Comparison of ENCODE assay signal across 8 mouse cellular contexts in genomic region chr1:172028394-172029275, GRCm38 (mm10). TPM values are rescaled to one million over a fixed set of nuclear protein-coding genes. Genes with fewer than 3 reads are reported as not detected.
A peak's percentile ranks its signal among the peaks of the same experiment; 100 is the strongest.
DNase-seq lines count a peak whose midpoint lies in the region; ATAC-seq and TF ChIP-seq lines count a peak whose summit lies in the region.

TSS of gene Vangl2 (minus strand) at chr1:172028444.

- peak within 1 kb of the TSS; percentile 91 for H3K9ac ChIP-seq in kidney, embryonic 16.5 days (replicated peaks; ENCODE audit: low read length)
- H3K9ac ChIP-seq in hindbrain, postnatal 0 days (replicated peaks; ENCODE audit: low read length): peak within 1 kb of the TSS; percentile 80
- H3K9ac ChIP-seq in midbrain, embryonic 12.5 days (replicated peaks): peak within 1 kb of the TSS; percentile 93

- peak within 1 kb of the TSS; percentile 79 for H3K4me3 ChIP-seq in kidney, embryonic 16.5 days (ENCODE audit: low read length)
- H3K4me3 ChIP-seq in cortical plate, adult 2 months (ENCODE audit: insufficient read depth, low read length): peak within 1 kb of the TSS; percentile 59
- peak within 1 kb of the TSS; percentile 76 for H3K4me3 ChIP-seq in hindbrain, postnatal 0 days (ENCODE audit: low read length)
- peak within 1 kb of the TSS; percentile 92 for H3K4me3 ChIP-seq in midbrain, embryonic 12.5 days

- no peak for TF ChIP-seq POLR2A in cortical plate, adult 2 months (IDR thresholded peaks at IDR 0.05; ENCODE audit: extremely low read depth, insufficient read depth, low read length)

- no peak for TF ChIP-seq CTCF in cortical plate, adult 2 months (IDR thresholded peaks at IDR 0.05; ENCODE audit: extremely low read depth, insufficient read depth, low read length)
- TF ChIP-seq CTCF in hindbrain, postnatal 0 days (IDR thresholded peaks at IDR 0.05; ENCODE audit: low read depth): no peak

- H3K9me3 ChIP-seq in kidney, embryonic 16.5 days (ENCODE audit: low read length): no peaks in the 10 kb centered on the region
- H3K9me3 ChIP-seq in hindbrain, postnatal 0 days (ENCODE audit: low read length): no peaks in the 10 kb centered on the region
- H3K9me3 ChIP-seq in midbrain, embryonic 12.5 days: no peaks in the 10 kb centered on the region

- peaks cover 36% of the 10 kb centered on the region for H3K4me1 ChIP-seq in kidney, embryonic 16.5 days (ENCODE audit: insufficient read depth, low read length)
- peaks cover 1% of the 10 kb centered on the region; the same call in 1 of the 2 replicates for H3K4me1 ChIP-seq in cortical plate, adult 2 months (ENCODE audit: control insufficient read depth, insufficient read depth, low read length)
- peaks cover 21% of the 10 kb centered on the region for H3K4me1 ChIP-seq in hindbrain, postnatal 0 days (ENCODE audit: insufficient read depth, low read length)
- H3K4me1 ChIP-seq in midbrain, embryonic 12.5 days: peaks cover 49% of the 10 kb centered on the region

- no peak for DNase-seq in kidney, adult 18-20 months
- DNase-seq in hindbrain, postnatal 0 days (ENCODE audit: low spot score): no peak
- DNase-seq in right cerebral cortex, postnatal 4 days: no peak
- DNase-seq in gastrocnemius, adult 18-20 months (ENCODE audit: low spot score): no peak
- no peak for DNase-seq in ovary, adult 18-20 months (ENCODE audit: low spot score)

- ATAC-seq in kidney, embryonic 16.5 days (ENCODE audit: low FRiP score, low TSS enrichment): no peak
- no peak for ATAC-seq in hindbrain, postnatal 0 days
- no peak for ATAC-seq in midbrain, embryonic 12.5 days (ENCODE audit: low FRiP score, low read depth)

- WGBS in kidney, embryonic 16.5 days: 51% methylated on average over 21 of the region's 21 CpGs
- 32% methylated on average over 21 of the region's 21 CpGs for WGBS in hindbrain, postnatal 0 days
- WGBS in midbrain, embryonic 12.5 days: 31% methylated on average over 21 of the region's 21 CpGs

- peak within 1 kb of the TSS; percentile 86 for H3K27ac ChIP-seq in kidney, embryonic 16.5 days (ENCODE audit: low read length)
- H3K27ac ChIP-seq in cortical plate, adult 2 months (ENCODE audit: insufficient read depth, low read length): peak within 1 kb of the TSS; percentile 90
- H3K27ac ChIP-seq in hindbrain, postnatal 0 days: peak within 1 kb of the TSS; percentile 92
- H3K27ac ChIP-seq in midbrain, embryonic 12.5 days (replicated peaks): peak within 1 kb of the TSS; percentile 97

- no peaks in the 10 kb centered on the region for H3K36me3 ChIP-seq in kidney, embryonic 16.5 days (ENCODE audit: insufficient read depth, low read length)
- no peaks in the 10 kb centered on the region for H3K36me3 ChIP-seq in hindbrain, postnatal 0 days (ENCODE audit: insufficient read depth, low read length)
- peaks cover 1% of the 10 kb centered on the region; the same call in 1 of the 2 replicates for H3K36me3 ChIP-seq in midbrain, embryonic 12.5 days

- no peaks in the 10 kb centered on the region for H3K27me3 ChIP-seq in kidney, embryonic 16.5 days (ENCODE audit: insufficient read depth, low read length)
- H3K27me3 ChIP-seq in hindbrain, postnatal 0 days (ENCODE audit: insufficient read depth, low read length): no peaks in the 10 kb centered on the region
- no peaks in the 10 kb centered on the region for H3K27me3 ChIP-seq in midbrain, embryonic 12.5 days

- H3K4me2 ChIP-seq in kidney, embryonic 16.5 days (replicated peaks; ENCODE audit: low read depth, low read length): peak within 1 kb of the TSS; percentile 77
- peak within 1 kb of the TSS; percentile 77 for H3K4me2 ChIP-seq in hindbrain, postnatal 0 days (ENCODE audit: low read depth, low read length)
- peak within 1 kb of the TSS; percentile 81 for H3K4me2 ChIP-seq in midbrain, embryonic 12.5 days (replicated peaks)

RNA-seq across cellular contexts. Expression of gene Vangl2, which starts in this region (rescaled TPM):
- polyA plus RNA-seq in kidney, embryonic 16.5 days (2015; fragmentation: Nextera tagmentation; extraction: Ambion mirVana): 14.6 and 19.0 TPM in 2 replicates
- 7.5 and 8.7 TPM in 2 replicates for polyA plus RNA-seq in cortical plate, adult 2 months (2012; rRNA removed)
- total RNA-seq in hindbrain, postnatal 0 days (2014; rRNA removed): 86.6 and 117 TPM in 2 replicates
- 33.0 and 36.5 TPM in 2 replicates for polyA plus RNA-seq in hindbrain, postnatal 0 days (2015; fragmentation: Nextera tagmentation; extraction: Ambion mirVana)
- 56.9 and 60.9 TPM in 2 replicates for polyA plus RNA-seq in midbrain, embryonic 12.5 days (2016; fragmentation: Nextera tagmentation; extraction: Ambion mirVana)
- under 1 TPM; 0.34 to 0.55 TPM for total RNA-seq in gastrocnemius, adult 18-20 months (2021)

Comparison
In these comparisons a context has a peak if more than half of its experiments do, and no peak if none do; other contexts are left out.
1. RNA of gene Vangl2 (total RNA-seq): 86.6 to 117 TPM in hindbrain, postnatal 0 days; 0.34 to 0.55 TPM in gastrocnemius, adult 18-20 months; every median in the first group is over 10 times any median in the second.
2. Peak in every context shown above with its lines, with median percentiles within 50 percentile points of each other: H3K27ac ChIP-seq, H3K4me2 ChIP-seq, H3K4me3 ChIP-seq and H3K9ac ChIP-seq.